Mouse (Mus musculus) stomach, embryonic 14.5 days (tissue): ENCODE measurements around the gene Runx1. TPM values are rescaled to one million over a fixed set of nuclear protein-coding genes. Genes with fewer than 3 reads are reported as not detected.

Source experiments
- ATAC-seq: fragments of 200-750 bp; cut with Nextera tagmentation; 2 replicates; pipeline ENCODE4 v1.8.0; 2017; ENCODE audit warnings: low read depth, moderate TSS enrichment; ENCODE audit not compliant: insufficient number of reproducible peaks, insufficient read depth, low FRiP score
- H3K27ac ChIP-seq: fragments of 300-500 bp; sonication (generic); 2 replicates; pipeline ENCODE4 v1.5.1; 2014; ENCODE audit warnings: mild to moderate bottlenecking, low read length, moderate library complexity, mixed read lengths
- H3K27me3 ChIP-seq: fragments of 300-500 bp; sonication (generic); 2 replicates; pipeline ENCODE4 v1.6.1; 2014; ENCODE audit warnings: low read length, control low read depth, mixed read lengths; ENCODE audit not compliant: control insufficient read depth, insufficient read depth
- H3K36me3 ChIP-seq: fragments of 300-500 bp; sonication (generic); 2 replicates; pipeline ENCODE4 v1.6.1; 2014; ENCODE audit warnings: mild to moderate bottlenecking, control low read depth, low read length, moderate library complexity, mixed read lengths; ENCODE audit not compliant: control insufficient read depth, insufficient read depth
- H3K4me1 ChIP-seq: fragments of 300-500 bp; sonication (generic); 2 replicates; pipeline ENCODE4 v1.6.1; 2014; ENCODE audit warnings: low read length, control low read depth, mixed read lengths; ENCODE audit not compliant: control insufficient read depth, insufficient read depth
- H3K4me2 ChIP-seq: fragments of 300-500 bp; sonication (generic); replicated peaks from 2 replicates; pipeline ENCODE4 v1.6.1; 2014; ENCODE audit warnings: low read depth, low read length, control low read depth
- H3K4me3 ChIP-seq: fragments of 300-500 bp; sonication (generic); 2 replicates; pipeline ENCODE4 v1.5.1; 2014; ENCODE audit warnings: low read depth, low read length, control low read depth
- H3K9ac ChIP-seq: fragments of 300-500 bp; sonication (generic); replicated peaks from 2 replicates; pipeline ENCODE4 v1.6.1; 2014; ENCODE audit warnings: low read depth, mild to moderate bottlenecking, control low read depth, low read length, moderate library complexity, mixed read lengths
- H3K9me3 ChIP-seq: fragments of 300-500 bp; sonication (generic); 2 replicates; pipeline ENCODE4 v1.6.1; 2016; ENCODE audit warnings: low read depth, low read length, control low read depth; ENCODE audit not compliant: control insufficient read depth
- WGBS: fragments of 180-500 bp; shearing (Covaris S2); extraction: QIAGEN DNeasy Blood & Tissue Kit; methylation state at CpG from one replicate; pipeline ENCODE4 v1.1.7; 2014; 5-methylcytosine and 5-hydroxymethylcytosine counted together
- polyA plus RNA-seq: library from polyadenylated mRNA; unstranded; fragments of >200 nt; fragmentation: Nextera tagmentation; extraction: Ambion mirVana; gene quantifications from 2 replicates; pipeline ENCODE4 v1.2.1, GENCODE M21; 2014

Runx1 gene
- polyA plus RNA-seq, 1 experiment from 2014 or later = 9.2 TPM

DNA sequence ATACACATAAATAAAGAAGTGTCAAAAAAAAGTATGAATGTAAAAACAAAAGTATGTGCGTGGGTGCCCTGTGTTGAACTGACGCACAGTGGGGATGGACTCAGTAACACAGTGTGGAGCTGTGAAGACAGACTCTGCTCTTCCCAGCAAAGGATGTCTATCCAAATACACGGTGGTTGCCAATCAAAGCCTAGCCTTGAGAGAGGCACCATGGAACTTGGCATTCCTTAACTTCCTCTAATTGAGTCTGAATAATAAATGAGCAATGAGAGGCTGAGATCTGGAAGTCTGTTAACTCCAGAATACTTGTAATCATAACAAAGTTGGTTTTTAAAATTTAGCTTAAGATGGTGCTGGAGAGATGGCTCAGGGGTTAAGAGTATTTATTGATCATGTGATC, 62.3 kb downstream of the Runx1 start:
- no peak overlapping the region for H3K4me3 ChIP-seq
- WGBS = 87% methylated on average over 3 of the region's 3 CpGs

DNA sequence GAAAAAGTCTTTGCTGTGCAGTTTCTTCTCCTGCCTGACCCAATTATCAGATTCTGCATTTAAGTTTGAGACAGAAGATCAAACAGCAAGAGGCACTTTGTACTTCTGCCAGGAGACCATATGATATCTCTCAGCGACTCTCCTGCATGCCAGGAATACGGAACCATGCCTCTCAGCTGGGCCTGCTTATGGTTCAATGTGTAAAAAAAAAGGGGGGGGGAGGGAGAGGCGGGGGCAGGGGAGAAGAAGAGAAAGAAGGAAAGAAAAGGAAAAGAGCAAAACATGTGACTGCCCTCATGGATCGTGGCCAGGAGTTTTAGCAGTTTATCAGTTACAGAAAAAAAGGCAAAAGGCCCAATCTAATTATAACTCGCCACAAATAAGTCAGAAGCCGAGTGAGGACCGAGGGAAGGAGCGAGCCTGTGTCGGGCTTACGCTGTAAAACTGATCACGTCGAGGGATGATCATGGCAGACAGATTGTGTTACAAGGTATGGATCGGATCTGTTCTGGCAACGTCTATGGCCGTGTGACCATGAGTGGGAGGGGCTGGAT, 63.9 kb downstream of the Runx1 start:
- Histone ChIP-seq H3K9me3 (no peaks in the 10 kb centered on the region), H3K27ac (no peak overlapping the region), H3K4me1 (no peaks in the 10 kb centered on the region), H3K27me3 (no peaks in the 10 kb centered on the region), H3K4me2 (no peak overlapping the region), H3K9ac (no peak overlapping the region), H3K4me3 (no peak overlapping the region), H3K36me3 (no peaks in the 10 kb centered on the region)
- ATAC-seq = no peak
- WGBS = 48% methylated on average over 15 of the region's 15 CpGs

More for the DNA sequence above, 62.3 kb downstream of the Runx1 start:
- Histone ChIP-seq H3K9me3 (no peaks in the 10 kb centered on the region), H3K27ac (no peak overlapping the region), H3K4me2 (no peak overlapping the region), H3K27me3 (no peaks in the 10 kb centered on the region), H3K9ac (no peak overlapping the region), H3K4me1 (no peaks in the 10 kb centered on the region), H3K36me3 (no peaks in the 10 kb centered on the region)
- ATAC-seq = no peak

DNA sequence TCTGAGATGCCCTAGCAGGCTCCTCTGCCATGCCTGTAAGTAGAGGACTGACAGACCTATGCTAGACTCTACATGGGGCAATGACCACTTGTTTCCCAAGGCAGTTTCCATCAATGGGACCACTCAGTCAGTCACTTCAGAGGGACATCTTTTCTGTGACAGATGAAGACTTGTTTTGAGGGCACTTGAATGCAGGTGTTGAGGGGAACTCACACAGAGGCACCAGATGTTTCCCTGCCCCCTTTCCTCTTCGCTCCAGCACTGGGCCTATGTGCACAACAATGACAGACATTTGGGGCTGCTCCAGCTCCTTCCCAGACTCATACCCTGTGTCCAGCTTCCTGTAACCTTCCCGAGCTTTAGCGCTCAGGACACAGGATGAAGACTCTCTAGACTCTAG, 65.9 kb downstream of the Runx1 start:
- Histone ChIP-seq H3K27me3 (no peaks in the 10 kb centered on the region), H3K4me2 (no peak overlapping the region), H3K9me3 (no peaks in the 10 kb centered on the region), H3K27ac (no peak overlapping the region), H3K4me1 (no peaks in the 10 kb centered on the region), H3K36me3 (no peaks in the 10 kb centered on the region), H3K4me3 (no peak overlapping the region), H3K9ac (no peak overlapping the region)
- ATAC-seq = no peak
- WGBS = 87% methylated on average over 3 of the region's 3 CpGs

DNA sequence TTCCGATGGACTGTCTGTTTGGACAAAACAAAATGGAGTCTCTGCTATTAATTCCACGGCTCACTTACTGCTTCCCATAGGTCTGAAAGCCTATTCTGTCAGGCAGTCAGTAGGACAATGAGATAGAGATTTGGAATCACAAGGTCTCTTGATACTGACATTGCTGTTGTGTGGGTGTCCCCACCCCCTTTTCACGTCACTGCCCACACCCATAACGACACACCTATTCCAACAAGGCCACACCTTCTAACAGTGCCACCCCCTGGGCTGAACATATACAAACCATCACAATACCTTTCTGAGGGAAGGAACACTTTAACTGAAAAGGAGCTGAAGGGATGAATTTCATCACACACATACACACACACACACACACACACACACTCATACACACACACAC, 68.4 kb downstream of the Runx1 start:
- no peaks in the 10 kb centered on the region for H3K36me3 ChIP-seq
- WGBS = 74% methylated on average over 4 of the region's 4 CpGs
- H3K4me2 ChIP-seq = no peak overlapping the region
- H3K27ac ChIP-seq = no peak overlapping the region
- H3K9ac ChIP-seq = no peak overlapping the region
- no peak for ATAC-seq
- no peaks in the 10 kb centered on the region for H3K9me3 ChIP-seq
- no peak overlapping the region for H3K4me3 ChIP-seq
- H3K27me3 ChIP-seq = no peaks in the 10 kb centered on the region
- H3K4me1 ChIP-seq = no peaks in the 10 kb centered on the region

DNA sequence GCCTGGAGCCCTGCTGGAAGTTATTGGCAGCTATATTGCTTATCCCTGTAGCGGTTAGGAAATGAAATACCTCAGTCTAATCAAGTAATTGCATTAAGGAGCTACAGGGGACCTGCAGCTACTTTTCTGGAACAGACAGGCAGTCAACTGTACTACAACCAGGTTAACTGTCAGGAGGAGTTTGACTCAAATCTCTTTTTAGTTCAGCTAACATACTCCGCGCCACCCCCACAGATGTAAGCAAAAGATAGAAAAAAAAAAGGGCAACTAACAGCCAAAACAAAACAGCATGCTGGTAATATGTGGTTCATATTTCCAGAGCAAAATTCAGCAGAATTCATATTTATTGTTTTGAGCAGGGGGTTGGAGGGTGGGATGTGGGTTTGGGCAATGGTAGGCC, 72.0 kb downstream of the Runx1 start:
- H3K36me3 ChIP-seq = no peaks in the 10 kb centered on the region
- 89% methylated on average over 3 of the region's 3 CpGs for WGBS

GRCm38 (mm10) chr16:92753139-92753538, 72.8 kb downstream of the Runx1 start:
- Histone ChIP-seq H3K27me3 (no peaks in the 10 kb centered on the region), H3K9me3 (no peaks in the 10 kb centered on the region), H3K4me1 (no peaks in the 10 kb centered on the region), H3K9ac (no peak overlapping the region), H3K27ac (no peak overlapping the region), H3K36me3 (no peaks in the 10 kb centered on the region), H3K4me3 (no peak overlapping the region), H3K4me2 (no peak overlapping the region)
- no peak for ATAC-seq
- 83% methylated on average over 8 of the region's 8 CpGs for WGBS

More for the DNA sequence above, 72.0 kb downstream of the Runx1 start:
- Histone ChIP-seq H3K4me3 (no peak overlapping the region), H3K27ac (no peak overlapping the region), H3K4me1 (no peaks in the 10 kb centered on the region), H3K4me2 (no peak overlapping the region), H3K9ac (no peak overlapping the region), H3K27me3 (no peaks in the 10 kb centered on the region), H3K9me3 (no peaks in the 10 kb centered on the region)
- no peak for ATAC-seq

DNA sequence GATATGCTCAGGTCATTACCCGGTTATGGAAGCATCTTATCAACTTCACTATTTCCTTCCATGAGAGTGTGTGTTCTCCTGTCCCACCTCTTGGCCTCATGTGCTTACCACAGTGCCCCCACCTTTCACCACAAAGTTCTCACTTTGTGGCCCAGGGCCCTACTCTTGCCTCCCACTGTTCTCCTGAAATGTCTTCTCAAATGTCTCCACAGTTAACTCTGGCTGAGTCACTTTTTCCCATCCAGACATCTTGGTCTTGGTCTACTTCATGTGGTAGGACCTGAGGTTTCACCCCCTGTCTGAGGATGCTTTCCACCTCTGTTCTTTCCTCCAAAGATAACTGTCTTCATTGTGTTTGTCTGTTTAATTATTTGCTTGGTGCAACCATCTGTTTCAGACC, 77.7 kb downstream of the Runx1 start:
- Histone ChIP-seq H3K4me3 (no peak overlapping the region), H3K4me1 (no peaks in the 10 kb centered on the region), H3K9ac (no peak overlapping the region), H3K4me2 (no peak overlapping the region), H3K27me3 (no peaks in the 10 kb centered on the region), H3K36me3 (no peaks in the 10 kb centered on the region), H3K27ac (no peak overlapping the region), H3K9me3 (no peaks in the 10 kb centered on the region)
- WGBS = 81% methylated on average over 1 of the region's 1 CpGs
- ATAC-seq = no peak

- no peak overlapping the region for H3K4me2 ChIP-seq
- H3K9ac ChIP-seq = no peak overlapping the region
- H3K27me3 ChIP-seq = no peaks in the 10 kb centered on the region
- ATAC-seq = no peak
- no peaks in the 10 kb centered on the region for H3K4me1 ChIP-seq
- H3K36me3 ChIP-seq = no peaks in the 10 kb centered on the region
- H3K4me3 ChIP-seq = no peak overlapping the region
- H3K9me3 ChIP-seq = no peaks in the 10 kb centered on the region
- no peak overlapping the region for H3K27ac ChIP-seq
- 80% methylated on average over 2 of the region's 2 CpGs for WGBS
Observed at GRCm38 (mm10) chr16:92747062-92747461, 78.9 kb downstream of the Runx1 start.

GRCm38 (mm10) chr16:92745239-92745638, 80.7 kb downstream of the Runx1 start:
- Histone ChIP-seq H3K9me3 (no peaks in the 10 kb centered on the region), H3K4me2 (no peak overlapping the region), H3K4me1 (no peaks in the 10 kb centered on the region), H3K27ac (no peak overlapping the region), H3K9ac (no peak overlapping the region), H3K36me3 (no peaks in the 10 kb centered on the region), H3K4me3 (no peak overlapping the region), H3K27me3 (no peaks in the 10 kb centered on the region)
- WGBS = 51% methylated on average over 3 of the region's 3 CpGs
- no peak for ATAC-seq
